ENCODE assay signal across 15 mouse cellular contexts in the genomic region with DNA sequence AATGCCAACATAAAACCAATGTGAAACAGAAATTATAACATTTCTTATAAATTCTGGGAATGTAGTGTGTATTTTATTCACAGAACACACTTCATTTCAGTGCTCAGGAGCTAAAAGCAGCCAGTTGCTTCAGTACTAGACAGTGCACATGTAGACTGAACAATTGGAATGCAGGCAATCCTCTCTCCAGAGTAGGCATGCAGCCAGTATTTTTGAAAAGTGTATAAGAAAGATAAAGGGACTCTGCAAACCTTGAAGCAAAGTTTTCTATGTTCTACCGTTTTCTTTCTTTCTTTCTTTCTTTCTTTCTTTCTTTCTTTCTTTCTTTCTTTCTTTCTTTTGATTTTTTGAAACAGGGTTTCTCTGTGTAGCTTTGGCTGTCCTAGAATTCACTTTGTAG. TPM values are rescaled to one million over a fixed set of nuclear protein-coding genes. Genes with fewer than 3 reads are reported as not detected.
DNase-seq lines count a peak whose midpoint lies in the region; ATAC-seq and TF ChIP-seq lines count a peak whose summit lies in the region.
"Had no signal": no experiment of that assay in that cellular context is flagged by ENCODE, and none has a peak within 500 bp of the region (broad histone marks: within the 10 kb centered on the region; RNA-seq: fewer than 3 reads in every experiment).

No protein-coding gene starts in this region.

- H3K27ac ChIP-seq in gastrocnemius, adult 2 months, result peak overlapping the region; percentile 83
- H3K27ac ChIP-seq in lung, embryonic 15.5 days, result no peak overlapping the region
- H3K27ac ChIP-seq in limb, embryonic 15.5 days, result peak overlapping the region; percentile 89
- no peak overlapping the region for H3K27ac ChIP-seq in liver, embryonic 11.5 days (ENCODE audit: low read depth, low read length)
- H3K27ac ChIP-seq: hindbrain, embryonic 12.5 days; liver, embryonic 14.5 days; midbrain, embryonic 10.5 days had no signal

- intact Hi-C loops in gastrocnemius, adult 2 months (cut with DNase I), result loop anchor here (5.0 to 10.0 kb wide), 2 partner anchors 317 to 424 kb away; partner anchors contain the start of gene Ccdc88a

- no peak overlapping the region for H3K4me3 ChIP-seq in gastrocnemius, adult 2 months
- H3K4me3 ChIP-seq in lung, embryonic 15.5 days, result no peak overlapping the region
- H3K4me3 ChIP-seq in limb, embryonic 15.5 days, result no peak overlapping the region
- H3K4me3 ChIP-seq in liver, embryonic 11.5 days (ENCODE audit: low read depth, low read length), result no peak overlapping the region
- H3K4me3 ChIP-seq: embryonic facial prominence, embryonic 12.5 days had no signal

- WGBS in lung, embryonic 15.5 days, result 60% methylated on average over 1 of the region's 1 CpGs
- 98% methylated on average over 1 of the region's 1 CpGs for WGBS in limb, embryonic 15.5 days
- WGBS in liver, embryonic 11.5 days, result 61% methylated on average over 1 of the region's 1 CpGs

- no peaks in the 10 kb centered on the region for H3K36me3 ChIP-seq in lung, embryonic 15.5 days
- H3K36me3 ChIP-seq in limb, embryonic 15.5 days, result no peaks in the 10 kb centered on the region
- no peaks in the 10 kb centered on the region for H3K36me3 ChIP-seq in liver, embryonic 11.5 days (ENCODE audit: control insufficient read depth, insufficient read depth, low read length)
- H3K36me3 ChIP-seq: embryonic facial prominence, embryonic 12.5 days; neural tube, embryonic 13.5 days had no signal

- H3K9me3 ChIP-seq in lung, embryonic 15.5 days, result no peaks in the 10 kb centered on the region
- no peaks in the 10 kb centered on the region for H3K9me3 ChIP-seq in limb, embryonic 15.5 days
- H3K9me3 ChIP-seq in liver, embryonic 11.5 days (ENCODE audit: control insufficient read depth, low read length), result no peaks in the 10 kb centered on the region
- H3K9me3 ChIP-seq: embryonic facial prominence, embryonic 12.5 days; hindbrain, embryonic 12.5 days; midbrain, embryonic 10.5 days; neural tube, embryonic 13.5 days had no signal

- H3K9ac ChIP-seq in lung, embryonic 15.5 days, result no peak overlapping the region
- H3K9ac ChIP-seq in limb, embryonic 15.5 days, result no peak overlapping the region
- H3K9ac ChIP-seq in liver, embryonic 11.5 days (ENCODE audit: low read depth, low read length), result no peak overlapping the region
- H3K9ac ChIP-seq: embryonic facial prominence, embryonic 12.5 days; hindbrain, embryonic 12.5 days; liver, embryonic 14.5 days; neural tube, embryonic 13.5 days had no signal

- no peak for TF ChIP-seq CTCF in gastrocnemius, adult 2 months (IDR thresholded peaks at IDR 0.05)

- DNase-seq in gastrocnemius, adult 2 months, result no peak
- no peak for DNase-seq in gastrocnemius, adult 18-20 months (ENCODE audit: low spot score)
- no peak for DNase-seq in lung, postnatal 25 days (ENCODE audit: low spot score)
- no peak for DNase-seq in liver, embryonic 11.5 days (ENCODE audit: low spot score)
- no peak for DNase-seq in cerebellum, postnatal 4 days (ENCODE audit: low spot score in 2 of 2)
- no peak for DNase-seq in kidney, postnatal 25 days
- DNase-seq: kidney, adult 9 months; right cerebral cortex, postnatal 14 days had no signal

- H3K27me3 ChIP-seq in lung, embryonic 15.5 days, result no peaks in the 10 kb centered on the region
- H3K27me3 ChIP-seq in limb, embryonic 15.5 days, result no peaks in the 10 kb centered on the region
- H3K27me3 ChIP-seq in liver, embryonic 11.5 days (replicated peaks; ENCODE audit: control insufficient read depth, insufficient read depth, low read length), result no peaks in the 10 kb centered on the region
- H3K27me3 ChIP-seq: embryonic facial prominence, embryonic 12.5 days; hindbrain, embryonic 12.5 days; neural tube, embryonic 13.5 days had no signal

- H3K4me1 ChIP-seq in lung, embryonic 15.5 days, result peaks cover 8% of the 10 kb centered on the region
- H3K4me1 ChIP-seq in limb, embryonic 15.5 days, result peaks cover 5% of the 10 kb centered on the region; the same call in 1 of the 2 replicates
- peaks cover 2% of the 10 kb centered on the region; the same call in 1 of the 2 replicates for H3K4me1 ChIP-seq in liver, embryonic 11.5 days (replicated peaks; ENCODE audit: control insufficient read depth, insufficient read depth, low read length)
- H3K4me1 ChIP-seq: embryonic facial prominence, embryonic 12.5 days had no signal

- peak overlapping the region; percentile 50; the same call in 1 of the 2 replicates for H3K4me2 ChIP-seq in lung, embryonic 15.5 days
- no peak overlapping the region for H3K4me2 ChIP-seq in limb, embryonic 15.5 days
- H3K4me2 ChIP-seq in liver, embryonic 11.5 days, result no peak overlapping the region

- ATAC-seq in lung, embryonic 15.5 days (ENCODE audit: borderline replicate concordance, extremely low read depth, low FRiP score, low TSS enrichment), result no peak
- ATAC-seq in limb, embryonic 15.5 days (ENCODE audit: insufficient number of reproducible peaks, low FRiP score, low TSS enrichment, low read depth), result no peak
- ATAC-seq in liver, embryonic 11.5 days (replicated peaks; ENCODE audit: low FRiP score), result no peak

RNA-seq across cellular contexts. Expression of gene Rtn4, which starts 1.2 kb away (rescaled TPM):
- 100 to 1,000 TPM; 639 to 764 TPM for total RNA-seq in gastrocnemius, adult 2 months (2021)
- total RNA-seq in gastrocnemius, adult 18-20 months (2021), result 100 to 1,000 TPM; 646 to 802 TPM
- polyA plus RNA-seq in lung, embryonic 15.5 days (2015; fragmentation: Nextera tagmentation; extraction: Ambion mirVana), result 52.2 and 52.6 TPM in 2 replicates
- polyA plus RNA-seq in limb, embryonic 15.5 days (2015; fragmentation: Nextera tagmentation; extraction: Ambion mirVana), result 72.1 and 94.2 TPM in 2 replicates
- polyA plus RNA-seq in liver, embryonic 11.5 days (2014; fragmentation: Nextera tagmentation; extraction: Ambion mirVana), result 23.4 and 24.6 TPM in 2 replicates

Comparison
In these comparisons a context has a peak if more than half of its experiments do, and no peak if none do; other contexts are left out.
1. H3K27ac ChIP-seq: peak in gastrocnemius, adult 2 months (single experiment) and limb, embryonic 15.5 days (single experiment); none in lung, embryonic 15.5 days (single experiment) and liver, embryonic 11.5 days (single experiment).